Mouse (Mus musculus) skeletal muscle tissue, adult 2 months (tissue): ENCODE results near the gene Nolc1.

ENCODE experiments used
- DNase-seq: peaks from one replicate; pipeline ENCODE4 v3.0.0-alpha.2; 2012; ENCODE audit warnings: low read depth, low spot score

The Nolc1 gene

GRCm38 (mm10) chr19:46042476-46043011 lies 33.1 kb upstream of the Nolc1 start:
- no peak for DNase-seq

- peak; percentile 43 for DNase-seq
Measured at GRCm38 (mm10) chr19:46043380-46043779, 32.3 kb upstream of the Nolc1 start.

GRCm38 (mm10) chr19:46044271-46044992 lies 31.2 kb upstream of the Nolc1 start, which contains the start of gene Pprc1:
TSS of gene Pprc1 (plus strand) at chr19:46044886.
- DNase-seq, result peak; percentile 78

- DNase-seq, result peak; percentile 90
Measured at GRCm38 (mm10) chr19:46044993-46045695, 30.5 kb upstream of the Nolc1 start, which contains the start of gene Ldb1. TSS of gene Ldb1 (minus strand) at chr19:46045214.

GRCm38 (mm10) chr19:46045696-46046311 lies 29.9 kb upstream of the Nolc1 start:
- DNase-seq, result peak; percentile 77

- no peak for DNase-seq
Measured at GRCm38 (mm10) chr19:46046621-46047025, 29.0 kb upstream of the Nolc1 start.

GRCm38 (mm10) chr19:46047426-46047825 lies 28.2 kb upstream of the Nolc1 start:
- no peak for DNase-seq

- no peak for DNase-seq
Measured at GRCm38 (mm10) chr19:46049129-46049528, 26.5 kb upstream of the Nolc1 start.

GRCm38 (mm10) chr19:46050462-46050861 lies 25.2 kb upstream of the Nolc1 start:
- no peak for DNase-seq

GRCm38 (mm10) chr19:46055752-46056387 lies 19.8 kb upstream of the Nolc1 start:
- DNase-seq, result no peak

- peak; percentile 90 for DNase-seq
Measured at GRCm38 (mm10) chr19:46056388-46056946, 19.2 kb upstream of the Nolc1 start.

GRCm38 (mm10) chr19:46056947-46057607 lies 18.6 kb upstream of the Nolc1 start:
- DNase-seq, result peak; percentile 63

GRCm38 (mm10) chr19:46058466-46058865 lies 17.2 kb upstream of the Nolc1 start:
- no peak for DNase-seq

- no peak for DNase-seq
Measured at GRCm38 (mm10) chr19:46060845-46061244, 14.8 kb upstream of the Nolc1 start.

GRCm38 (mm10) chr19:46068054-46068453 lies 7.6 kb upstream of the Nolc1 start:
- no peak for DNase-seq

- no peak for DNase-seq
Measured at GRCm38 (mm10) chr19:46073285-46073684, 2.4 kb upstream of the Nolc1 start.

- DNase-seq, result no peak
Measured at GRCm38 (mm10) chr19:46074266-46074665, 1.4 kb upstream of the Nolc1 start.

GRCm38 (mm10) chr19:46078535-46078934 lies 2.9 kb downstream of the Nolc1 start:
- no peak for DNase-seq

- DNase-seq, result no peak
Measured at GRCm38 (mm10) chr19:46085185-46085584, 9.5 kb downstream of the Nolc1 start.

GRCm38 (mm10) chr19:46086337-46086736 lies 10.7 kb downstream of the Nolc1 start:
- DNase-seq, result peak; percentile 66

- DNase-seq, result peak; percentile 19
Measured at GRCm38 (mm10) chr19:46087871-46088270, 12.2 kb downstream of the Nolc1 start.
